Mouse (Mus musculus) left cerebral cortex, adult 11 months (tissue): Measurements from ENCODE around the gene Rpn2.

ENCODE experiments used
- DNase-seq: peaks from one replicate; pipeline ENCODE4 v3.0.0; 2022; ENCODE audit warnings: low spot score

The Rpn2 gene

GRCm38 (mm10) chr2:157353183-157353582 is 74.4 kb downstream of the Rpn2 start:
- no peak for DNase-seq

- DNase-seq, result no peak
Observed at GRCm38 (mm10) chr2:157354106-157354505, 75.3 kb downstream of the Rpn2 start.

GRCm38 (mm10) chr2:157360028-157360427 is 81.2 kb downstream of the Rpn2 start:
- DNase-seq, result no peak

GRCm38 (mm10) chr2:157363031-157363430 is 84.2 kb downstream of the Rpn2 start:
- no peak for DNase-seq

GRCm38 (mm10) chr2:157366762-157367161 is 87.9 kb downstream of the Rpn2 start:
- DNase-seq, result no peak

GRCm38 (mm10) chr2:157367184-157367893 is 88.5 kb downstream of the Rpn2 start, which contains the start of gene Manbal:
Gene Manbal (plus strand): TSS chr2:157367594.
- peak; percentile 88 for DNase-seq

- DNase-seq, result no peak
Observed at GRCm38 (mm10) chr2:157367991-157368390, 89.2 kb downstream of the Rpn2 start.

- no peak for DNase-seq
Observed at GRCm38 (mm10) chr2:157371696-157372095, 92.9 kb downstream of the Rpn2 start.

- DNase-seq, result no peak
Observed at GRCm38 (mm10) chr2:157373681-157374080, 94.9 kb downstream of the Rpn2 start.

GRCm38 (mm10) chr2:157375051-157375450 is 96.2 kb downstream of the Rpn2 start:
- no peak for DNase-seq
